Mouse (Mus musculus): ENCODE results near the gene Cldn10.

- peak; percentile 30; the same call in 1 of the 2 replicates for TF ChIP-seq CTCF (conservative IDR thresholded peaks at IDR 0.05; ENCODE audit: insufficient read depth, insufficient read length, low read depth, low read length)
- no peak for TF ChIP-seq POLR2A (IDR thresholded peaks at IDR 0.05; ENCODE audit: low read depth, low read length)
Measured at GRCm38 (mm10) chr14:118816503-118816902, 28.8 kb downstream of the Cldn10 start.
